Mouse (Mus musculus): Measurements from ENCODE around the gene Zfp383. TPM values are rescaled to one million over a fixed set of nuclear protein-coding genes. Genes with fewer than 3 reads are reported as not detected.

The Zfp383 gene
- polyA plus RNA-seq, 1 experiment: 0.63 TPM

GRCm38 (mm10) chr7:29921439-29922093, 13.5 kb downstream of the Zfp383 start:
- H3K36me3 ChIP-seq (ENCODE audit: control insufficient read depth, insufficient read depth, low read length): no peaks in the 10 kb centered on the region
- no peaks in the 10 kb centered on the region for H3K4me1 ChIP-seq (replicated peaks; ENCODE audit: control insufficient read depth, insufficient read depth, low read length)
- 88% methylated on average over 6 of the region's 6 CpGs for WGBS
- no peaks in the 10 kb centered on the region for H3K27me3 ChIP-seq (ENCODE audit: control insufficient read depth, insufficient read depth, low read length)
- TF ChIP-seq POLR2A (IDR thresholded peaks at IDR 0.05; ENCODE audit: control insufficient read depth, extremely low read depth, insufficient read depth, low read length, poor library complexity): no peak
- no peak for TF ChIP-seq CTCF (IDR thresholded peaks at IDR 0.05; ENCODE audit: borderline replicate concordance, control insufficient read depth, extremely low read depth, insufficient read depth, low read length, poor library complexity)
- H3K4me3 ChIP-seq (ENCODE audit: control insufficient read depth, insufficient read depth, low read length): no peak overlapping the region
- no peak overlapping the region for H3K27ac ChIP-seq (ENCODE audit: control insufficient read depth, insufficient read depth, low read length)
- DNase-seq: no peak

- Histone ChIP-seq H3K36me3 (ENCODE audit: control insufficient read depth, insufficient read depth, low read length) (no peaks in the 10 kb centered on the region), H3K4me1 (replicated peaks; ENCODE audit: control insufficient read depth, insufficient read depth, low read length) (no peaks in the 10 kb centered on the region), H3K4me3 (ENCODE audit: control insufficient read depth, insufficient read depth, low read length) (no peak overlapping the region), H3K27ac (ENCODE audit: control insufficient read depth, insufficient read depth, low read length) (no peak overlapping the region), H3K27me3 (ENCODE audit: control insufficient read depth, insufficient read depth, low read length) (no peaks in the 10 kb centered on the region)
- DNase-seq: no peak
- TF ChIP-seq CTCF (IDR thresholded peaks at IDR 0.05; ENCODE audit: borderline replicate concordance, control insufficient read depth, extremely low read depth, insufficient read depth, low read length, poor library complexity) (no peak), POLR2A (IDR thresholded peaks at IDR 0.05; ENCODE audit: control insufficient read depth, extremely low read depth, insufficient read depth, low read length, poor library complexity) (no peak)
- WGBS: 74% methylated on average over 2 of the region's 2 CpGs
These were observed 14.8 kb downstream of the Zfp383 start for GRCm38 (mm10) chr7:29922780-29923179.

GRCm38 (mm10) chr7:29938856-29939255, 30.8 kb downstream of the Zfp383 start:
- WGBS: 93% methylated on average over 6 of the region's 6 CpGs
- TF ChIP-seq POLR2A (IDR thresholded peaks at IDR 0.05; ENCODE audit: control insufficient read depth, extremely low read depth, insufficient read depth, low read length, poor library complexity): no peak
- TF ChIP-seq CTCF (IDR thresholded peaks at IDR 0.05; ENCODE audit: borderline replicate concordance, control insufficient read depth, extremely low read depth, insufficient read depth, low read length, poor library complexity): no peak
- H3K27ac ChIP-seq (ENCODE audit: control insufficient read depth, insufficient read depth, low read length): no peak overlapping the region
- H3K4me1 ChIP-seq (replicated peaks; ENCODE audit: control insufficient read depth, insufficient read depth, low read length): no peaks in the 10 kb centered on the region
- H3K27me3 ChIP-seq (ENCODE audit: control insufficient read depth, insufficient read depth, low read length): no peaks in the 10 kb centered on the region
- peaks cover 32% of the 10 kb centered on the region for H3K36me3 ChIP-seq (ENCODE audit: control insufficient read depth, insufficient read depth, low read length)
- H3K4me3 ChIP-seq (ENCODE audit: control insufficient read depth, insufficient read depth, low read length): no peak overlapping the region
- DNase-seq: no peak

- 98% methylated on average over 11 of the region's 11 CpGs for WGBS
- Histone ChIP-seq H3K27ac (ENCODE audit: control insufficient read depth, insufficient read depth, low read length) (no peak overlapping the region), H3K27me3 (ENCODE audit: control insufficient read depth, insufficient read depth, low read length) (no peaks in the 10 kb centered on the region), H3K4me3 (ENCODE audit: control insufficient read depth, insufficient read depth, low read length) (no peak overlapping the region), H3K36me3 (ENCODE audit: control insufficient read depth, insufficient read depth, low read length) (peaks cover 10% of the 10 kb centered on the region), H3K4me1 (replicated peaks; ENCODE audit: control insufficient read depth, insufficient read depth, low read length) (no peaks in the 10 kb centered on the region)
- TF ChIP-seq CTCF (IDR thresholded peaks at IDR 0.05; ENCODE audit: borderline replicate concordance, control insufficient read depth, extremely low read depth, insufficient read depth, low read length, poor library complexity): no peak
- no peak for TF ChIP-seq POLR2A (IDR thresholded peaks at IDR 0.05; ENCODE audit: control insufficient read depth, extremely low read depth, insufficient read depth, low read length, poor library complexity)
- DNase-seq: no peak
These were observed 33.0 kb downstream of the Zfp383 start for GRCm38 (mm10) chr7:29941027-29941426.

- 90% methylated on average over 2 of the region's 2 CpGs for WGBS
- Histone ChIP-seq H3K4me1 (replicated peaks; ENCODE audit: control insufficient read depth, insufficient read depth, low read length) (no peaks in the 10 kb centered on the region), H3K4me3 (ENCODE audit: control insufficient read depth, insufficient read depth, low read length) (no peak overlapping the region), H3K27me3 (ENCODE audit: control insufficient read depth, insufficient read depth, low read length) (no peaks in the 10 kb centered on the region), H3K36me3 (ENCODE audit: control insufficient read depth, insufficient read depth, low read length) (peaks cover 4% of the 10 kb centered on the region), H3K27ac (ENCODE audit: control insufficient read depth, insufficient read depth, low read length) (no peak overlapping the region)
- no peak for DNase-seq
- TF ChIP-seq CTCF (IDR thresholded peaks at IDR 0.05; ENCODE audit: borderline replicate concordance, control insufficient read depth, extremely low read depth, insufficient read depth, low read length, poor library complexity): no peak
- TF ChIP-seq POLR2A (IDR thresholded peaks at IDR 0.05; ENCODE audit: control insufficient read depth, extremely low read depth, insufficient read depth, low read length, poor library complexity): no peak
These were observed 34.7 kb downstream of the Zfp383 start for GRCm38 (mm10) chr7:29942740-29943139.

- no peaks in the 10 kb centered on the region for H3K27me3 ChIP-seq (ENCODE audit: control insufficient read depth, insufficient read depth, low read length)
- H3K36me3 ChIP-seq (ENCODE audit: control insufficient read depth, insufficient read depth, low read length): no peaks in the 10 kb centered on the region
- no peak overlapping the region for H3K4me3 ChIP-seq (ENCODE audit: control insufficient read depth, insufficient read depth, low read length)
- H3K4me1 ChIP-seq (replicated peaks; ENCODE audit: control insufficient read depth, insufficient read depth, low read length): no peaks in the 10 kb centered on the region
- DNase-seq: no peak
- WGBS: 100% methylated on average over 2 of the region's 2 CpGs
- H3K27ac ChIP-seq (ENCODE audit: control insufficient read depth, insufficient read depth, low read length): no peak overlapping the region
- TF ChIP-seq POLR2A (IDR thresholded peaks at IDR 0.05; ENCODE audit: control insufficient read depth, extremely low read depth, insufficient read depth, low read length, poor library complexity): no peak
- TF ChIP-seq CTCF (IDR thresholded peaks at IDR 0.05; ENCODE audit: borderline replicate concordance, control insufficient read depth, extremely low read depth, insufficient read depth, low read length, poor library complexity): no peak
These were observed 35.7 kb downstream of the Zfp383 start for GRCm38 (mm10) chr7:29943720-29944119.

GRCm38 (mm10) chr7:29944201-29944600, 36.2 kb downstream of the Zfp383 start:
- no peak for TF ChIP-seq POLR2A (IDR thresholded peaks at IDR 0.05; ENCODE audit: control insufficient read depth, extremely low read depth, insufficient read depth, low read length, poor library complexity)
- no peak for TF ChIP-seq CTCF (IDR thresholded peaks at IDR 0.05; ENCODE audit: borderline replicate concordance, control insufficient read depth, extremely low read depth, insufficient read depth, low read length, poor library complexity)
- Histone ChIP-seq H3K4me1 (replicated peaks; ENCODE audit: control insufficient read depth, insufficient read depth, low read length) (no peaks in the 10 kb centered on the region), H3K36me3 (ENCODE audit: control insufficient read depth, insufficient read depth, low read length) (no peaks in the 10 kb centered on the region), H3K27ac (ENCODE audit: control insufficient read depth, insufficient read depth, low read length) (no peak overlapping the region), H3K27me3 (ENCODE audit: control insufficient read depth, insufficient read depth, low read length) (no peaks in the 10 kb centered on the region), H3K4me3 (ENCODE audit: control insufficient read depth, insufficient read depth, low read length) (no peak overlapping the region)
- DNase-seq: no peak
- 93% methylated on average over 2 of the region's 2 CpGs for WGBS
